In genomic region chr4:131874567-131874966, GRCm38 (mm10) we compare ENCODE assay signal across 8 mouse cellular contexts. TPM values are rescaled to one million over a fixed set of nuclear protein-coding genes. Genes with fewer than 3 reads are reported as not detected.
DNase-seq lines count a peak whose midpoint lies in the region; ATAC-seq and TF ChIP-seq lines count a peak whose summit lies in the region.

No protein-coding gene starts in this region.

- H3K4me2 ChIP-seq in embryonic facial prominence, embryonic 12.5 days (replicated peaks), result peak overlapping the region; percentile 76
- peak overlapping the region; percentile 77 for H3K4me2 ChIP-seq in intestine, embryonic 15.5 days (replicated peaks)
- H3K4me2 ChIP-seq in neural tube, embryonic 14.5 days (ENCODE audit: low read depth, low read length), result peak overlapping the region; percentile 95

- no peak for TF ChIP-seq CTCF in left cerebral cortex, adult 2 months (IDR thresholded peaks at IDR 0.05)

- peak overlapping the region; percentile 100 for H3K9ac ChIP-seq in embryonic facial prominence, embryonic 12.5 days
- peak overlapping the region; percentile 100 for H3K9ac ChIP-seq in intestine, embryonic 15.5 days
- H3K9ac ChIP-seq in neural tube, embryonic 14.5 days (replicated peaks; ENCODE audit: low read depth, low read length), result peak overlapping the region; percentile 100

- DNase-seq in left cerebral cortex, adult 2 months (ENCODE audit: extremely low spot score in 1 of 2, low spot score in 2 of 2), result no peak
- no peak for DNase-seq in left cerebral cortex, adult 8-10 months (ENCODE audit: low spot score in 2 of 2)
- DNase-seq in embryo, embryonic 10 days (ENCODE audit: low spot score), result no peak
- DNase-seq in cerebellum, adult 9-11 months, result no peak
- DNase-seq in natural killer cell, adult 2 months (ENCODE audit: low spot score in 2 of 2), result no peak

- no peaks in the 10 kb centered on the region for H3K27me3 ChIP-seq in embryonic facial prominence, embryonic 12.5 days
- H3K27me3 ChIP-seq in intestine, embryonic 15.5 days (replicated peaks), result no peaks in the 10 kb centered on the region
- peaks cover 4% of the 10 kb centered on the region; the same call in 1 of the 2 replicates for H3K27me3 ChIP-seq in neural tube, embryonic 14.5 days (ENCODE audit: control insufficient read depth, insufficient read depth, low read length)

- H3K4me3 ChIP-seq in left cerebral cortex, adult 2 months, result peak overlapping the region; percentile 92
- H3K4me3 ChIP-seq in embryonic facial prominence, embryonic 12.5 days, result peak overlapping the region; percentile 91
- peak overlapping the region; percentile 98 for H3K4me3 ChIP-seq in intestine, embryonic 15.5 days (replicated peaks)
- H3K4me3 ChIP-seq in neural tube, embryonic 14.5 days (ENCODE audit: low read depth, low read length), result peak overlapping the region; percentile 98

- intact Hi-C loops in left cerebral cortex, adult 2 months (cut with DNase I), result loop anchor here (5.0 kb wide), 1 partner anchor 388 kb away; the partner anchor contains the start of gene Gmeb1

- no peaks in the 10 kb centered on the region for H3K9me3 ChIP-seq in embryonic facial prominence, embryonic 12.5 days
- no peaks in the 10 kb centered on the region for H3K9me3 ChIP-seq in intestine, embryonic 15.5 days
- no peaks in the 10 kb centered on the region for H3K9me3 ChIP-seq in neural tube, embryonic 14.5 days (ENCODE audit: control insufficient read depth, low read length)

- H3K4me1 ChIP-seq in embryonic facial prominence, embryonic 12.5 days, result peaks cover 37% of the 10 kb centered on the region
- H3K4me1 ChIP-seq in intestine, embryonic 15.5 days (replicated peaks), result peaks cover 16% of the 10 kb centered on the region
- peaks cover 31% of the 10 kb centered on the region for H3K4me1 ChIP-seq in neural tube, embryonic 14.5 days (ENCODE audit: control insufficient read depth, insufficient read depth, low read length)

- H3K27ac ChIP-seq in left cerebral cortex, adult 2 months, result peak overlapping the region; percentile 99; the same call in 1 of the 2 replicates
- peak overlapping the region; percentile 100 for H3K27ac ChIP-seq in embryonic facial prominence, embryonic 12.5 days
- peak overlapping the region; percentile 100 for H3K27ac ChIP-seq in intestine, embryonic 15.5 days
- H3K27ac ChIP-seq in neural tube, embryonic 14.5 days (ENCODE audit: low read depth, low read length), result peak overlapping the region; percentile 99

- peaks cover 3% of the 10 kb centered on the region; the same call in 1 of the 2 replicates for H3K36me3 ChIP-seq in embryonic facial prominence, embryonic 12.5 days
- H3K36me3 ChIP-seq in intestine, embryonic 15.5 days, result no peaks in the 10 kb centered on the region
- no peaks in the 10 kb centered on the region for H3K36me3 ChIP-seq in neural tube, embryonic 14.5 days (ENCODE audit: control insufficient read depth, insufficient read depth, low read length)

- no peak for ATAC-seq in embryonic facial prominence, embryonic 12.5 days (ENCODE audit: insufficient number of reproducible peaks, insufficient read depth, low FRiP score, low TSS enrichment)
- no peak for ATAC-seq in intestine, embryonic 15.5 days
- no peak for ATAC-seq in neural tube, embryonic 14.5 days (ENCODE audit: low read depth)

- 4% methylated on average over 11 of the region's 11 CpGs for WGBS in embryonic facial prominence, embryonic 12.5 days
- WGBS in intestine, embryonic 15.5 days, result 3% methylated on average over 11 of the region's 11 CpGs
- WGBS in neural tube, embryonic 14.5 days, result 3% methylated on average over 11 of the region's 11 CpGs

RNA-seq across cellular contexts. Expression of gene Srsf4, which starts 1.1 kb away (rescaled TPM):
- total RNA-seq in left cerebral cortex, adult 2 months (2021), result 10 to 100 TPM; 70.8 to 72.8 TPM
- total RNA-seq in left cerebral cortex, adult 8-10 months (2022), result 10 to 100 TPM; 59.8 to 68.7 (median 65.7) TPM
- 141 and 143 TPM in 2 replicates for polyA plus RNA-seq in embryonic facial prominence, embryonic 12.5 days (2016; fragmentation: Nextera tagmentation; extraction: Ambion mirVana)
- polyA plus RNA-seq in intestine, embryonic 15.5 days (2015; fragmentation: Nextera tagmentation; extraction: Ambion mirVana), result 86.6 and 92.6 TPM in 2 replicates
- 88.5 and 102 TPM in 2 replicates for polyA plus RNA-seq in neural tube, embryonic 14.5 days (2014; fragmentation: Nextera tagmentation; extraction: Ambion mirVana)

RNA-seq across cellular contexts. Expression of gene Mecr, which starts 31.3 kb away (rescaled TPM):
- total RNA-seq in left cerebral cortex, adult 2 months (2021), result 10 to 100 TPM; 31.0 to 37.2 TPM
- total RNA-seq in left cerebral cortex, adult 8-10 months (2022), result 10 to 100 TPM; 26.4 to 33.9 (median 31.3) TPM
- polyA plus RNA-seq in embryonic facial prominence, embryonic 12.5 days (2016; fragmentation: Nextera tagmentation; extraction: Ambion mirVana), result 48.4 and 50.4 TPM in 2 replicates
- 72.6 and 77.4 TPM in 2 replicates for polyA plus RNA-seq in intestine, embryonic 15.5 days (2015; fragmentation: Nextera tagmentation; extraction: Ambion mirVana)
- polyA plus RNA-seq in neural tube, embryonic 14.5 days (2014; fragmentation: Nextera tagmentation; extraction: Ambion mirVana), result 32.6 and 34.9 TPM in 2 replicates

RNA-seq across cellular contexts. Expression of gene Ptpru, which starts 36.5 kb away (rescaled TPM):
- total RNA-seq in left cerebral cortex, adult 2 months (2021), result 10 to 100 TPM; 53.4 to 59.2 TPM
- 10 to 100 TPM; 33.5 to 45.1 (median 43.5) TPM for total RNA-seq in left cerebral cortex, adult 8-10 months (2022)
- polyA plus RNA-seq in embryonic facial prominence, embryonic 12.5 days (2016; fragmentation: Nextera tagmentation; extraction: Ambion mirVana), result 38.1 and 39.2 TPM in 2 replicates
- polyA plus RNA-seq in intestine, embryonic 15.5 days (2015; fragmentation: Nextera tagmentation; extraction: Ambion mirVana), result 4.6 and 4.9 TPM in 2 replicates
- 15.3 and 18.1 TPM in 2 replicates for polyA plus RNA-seq in neural tube, embryonic 14.5 days (2014; fragmentation: Nextera tagmentation; extraction: Ambion mirVana)

RNA-seq across cellular contexts. Expression of gene Tmem200b, which starts 47.0 kb away (rescaled TPM):
- 10 to 100 TPM in 1 of 2 experiments, 1 to 10 TPM in 1; 9.8 to 10.9 TPM for total RNA-seq in left cerebral cortex, adult 2 months (2021)
- total RNA-seq in left cerebral cortex, adult 8-10 months (2022), result 10 to 100 TPM in 3 of 4 experiments, 1 to 10 TPM in 1; 9.5 to 11.6 (median 10.2) TPM
- 4.7 and 5.5 TPM in 2 replicates for polyA plus RNA-seq in embryonic facial prominence, embryonic 12.5 days (2016; fragmentation: Nextera tagmentation; extraction: Ambion mirVana)
- polyA plus RNA-seq in intestine, embryonic 15.5 days (2015; fragmentation: Nextera tagmentation; extraction: Ambion mirVana), result 0.74 and 1.2 TPM in 2 replicates
- not detected in 2 replicates for polyA plus RNA-seq in neural tube, embryonic 14.5 days (2014; fragmentation: Nextera tagmentation; extraction: Ambion mirVana)
